Mouse (Mus musculus): ENCODE data around the gene Dap. TPM values are rescaled to one million over a fixed set of nuclear protein-coding genes. Genes with fewer than 3 reads are reported as not detected.

The Dap gene
- polyA plus RNA-seq, 1 experiment, result 36.6 TPM

- H3K27ac ChIP-seq (ENCODE audit: insufficient read depth, low read length), result no peak overlapping the region
Measured at GRCm38 (mm10) chr15:31236549-31236907, 12.4 kb downstream of the Dap start.

GRCm38 (mm10) chr15:31237368-31237767 is 13.3 kb downstream of the Dap start:
- WGBS, result 76% methylated on average over 11 of the region's 11 CpGs
- no peaks in the 10 kb centered on the region for H3K4me1 ChIP-seq (ENCODE audit: control insufficient read depth, insufficient read depth, insufficient read length)
- H3K27me3 ChIP-seq (ENCODE audit: control insufficient read depth, insufficient read depth, low read length), result no peaks in the 10 kb centered on the region
- no peak for DNase-seq (ENCODE audit: low read depth in 1 of 2, low spot score in 2 of 2)
- peaks cover 3% of the 10 kb centered on the region; the same call in 1 of the 2 replicates for H3K36me3 ChIP-seq (ENCODE audit: control insufficient read depth, insufficient read depth, low read length)
- H3K4me3 ChIP-seq (ENCODE audit: extremely low read depth, insufficient read depth, insufficient read length), result no peak overlapping the region
- H3K27ac ChIP-seq (ENCODE audit: insufficient read depth, low read length), result no peak overlapping the region
- TF ChIP-seq POLR2A (IDR thresholded peaks at IDR 0.05; ENCODE audit: low read depth, low read length) (no peak), CTCF (IDR thresholded peaks at IDR 0.05; ENCODE audit: extremely low read depth, insufficient read depth, insufficient read length, insufficient replicate concordance) (no peak)

More at GRCm38 (mm10) chr15:31236549-31236907, 12.4 kb downstream of the Dap start:
- peaks cover 3% of the 10 kb centered on the region; the same call in 1 of the 2 replicates for H3K36me3 ChIP-seq (ENCODE audit: control insufficient read depth, insufficient read depth, low read length)
- TF ChIP-seq POLR2A (IDR thresholded peaks at IDR 0.05; ENCODE audit: low read depth, low read length), result no peak
- no peak for TF ChIP-seq CTCF (IDR thresholded peaks at IDR 0.05; ENCODE audit: extremely low read depth, insufficient read depth, insufficient read length, insufficient replicate concordance)
- H3K4me1 ChIP-seq (ENCODE audit: control insufficient read depth, insufficient read depth, insufficient read length), result no peaks in the 10 kb centered on the region
- DNase-seq (ENCODE audit: low read depth in 1 of 2, low spot score in 2 of 2), result no peak
- H3K27me3 ChIP-seq (ENCODE audit: control insufficient read depth, insufficient read depth, low read length), result no peaks in the 10 kb centered on the region
- no peak overlapping the region for H3K4me3 ChIP-seq (ENCODE audit: extremely low read depth, insufficient read depth, insufficient read length)
- WGBS, result 77% methylated on average over 9 of the region's 9 CpGs

- Histone ChIP-seq H3K4me3 (ENCODE audit: extremely low read depth, insufficient read depth, insufficient read length) (no peak overlapping the region), H3K27me3 (ENCODE audit: control insufficient read depth, insufficient read depth, low read length) (no peaks in the 10 kb centered on the region), H3K4me1 (ENCODE audit: control insufficient read depth, insufficient read depth, insufficient read length) (no peaks in the 10 kb centered on the region), H3K27ac (ENCODE audit: insufficient read depth, low read length) (no peak overlapping the region), H3K36me3 (ENCODE audit: control insufficient read depth, insufficient read depth, low read length) (peaks cover 3% of the 10 kb centered on the region; the same call in 1 of the 2 replicates)
- DNase-seq (ENCODE audit: low read depth in 1 of 2, low spot score in 2 of 2), result no peak
- WGBS, result 34% methylated on average over 5 of the region's 5 CpGs
- no peak for TF ChIP-seq CTCF (IDR thresholded peaks at IDR 0.05; ENCODE audit: extremely low read depth, insufficient read depth, insufficient read length, insufficient replicate concordance)
- TF ChIP-seq POLR2A (IDR thresholded peaks at IDR 0.05; ENCODE audit: low read depth, low read length), result no peak
Measured at GRCm38 (mm10) chr15:31237898-31238297, 13.8 kb downstream of the Dap start.

GRCm38 (mm10) chr15:31238611-31239010 is 14.5 kb downstream of the Dap start:
- H3K4me1 ChIP-seq (ENCODE audit: control insufficient read depth, insufficient read depth, insufficient read length), result no peaks in the 10 kb centered on the region
- no peak for TF ChIP-seq CTCF (IDR thresholded peaks at IDR 0.05; ENCODE audit: extremely low read depth, insufficient read depth, insufficient read length, insufficient replicate concordance)
- TF ChIP-seq POLR2A (IDR thresholded peaks at IDR 0.05; ENCODE audit: low read depth, low read length), result no peak
- H3K36me3 ChIP-seq (ENCODE audit: control insufficient read depth, insufficient read depth, low read length), result peaks cover 3% of the 10 kb centered on the region; the same call in 1 of the 2 replicates
- no peaks in the 10 kb centered on the region for H3K27me3 ChIP-seq (ENCODE audit: control insufficient read depth, insufficient read depth, low read length)
- no peak overlapping the region for H3K4me3 ChIP-seq (ENCODE audit: extremely low read depth, insufficient read depth, insufficient read length)
- H3K27ac ChIP-seq (ENCODE audit: insufficient read depth, low read length), result no peak overlapping the region
- DNase-seq (ENCODE audit: low read depth in 1 of 2, low spot score in 2 of 2), result no peak
- WGBS, result 88% methylated on average over 11 of the region's 11 CpGs

- Histone ChIP-seq H3K4me3 (ENCODE audit: extremely low read depth, insufficient read depth, insufficient read length) (no peak overlapping the region), H3K36me3 (ENCODE audit: control insufficient read depth, insufficient read depth, low read length) (peaks cover 3% of the 10 kb centered on the region; the same call in 1 of the 2 replicates), H3K27me3 (ENCODE audit: control insufficient read depth, insufficient read depth, low read length) (no peaks in the 10 kb centered on the region), H3K27ac (ENCODE audit: insufficient read depth, low read length) (no peak overlapping the region), H3K4me1 (ENCODE audit: control insufficient read depth, insufficient read depth, insufficient read length) (no peaks in the 10 kb centered on the region)
- DNase-seq (ENCODE audit: low read depth in 1 of 2, low spot score in 2 of 2), result no peak
- WGBS, result 88% methylated on average over 13 of the region's 13 CpGs
- TF ChIP-seq POLR2A (IDR thresholded peaks at IDR 0.05; ENCODE audit: low read depth, low read length), result no peak
- no peak for TF ChIP-seq CTCF (IDR thresholded peaks at IDR 0.05; ENCODE audit: extremely low read depth, insufficient read depth, insufficient read length, insufficient replicate concordance)
Measured at GRCm38 (mm10) chr15:31239713-31240112, 15.6 kb downstream of the Dap start.

- H3K27ac ChIP-seq (ENCODE audit: insufficient read depth, low read length), result no peak overlapping the region
- H3K36me3 ChIP-seq (ENCODE audit: control insufficient read depth, insufficient read depth, low read length), result peaks cover 3% of the 10 kb centered on the region; the same call in 1 of the 2 replicates
- 92% methylated on average over 4 of the region's 4 CpGs for WGBS
- TF ChIP-seq POLR2A (IDR thresholded peaks at IDR 0.05; ENCODE audit: low read depth, low read length), result no peak
- no peak for TF ChIP-seq CTCF (IDR thresholded peaks at IDR 0.05; ENCODE audit: extremely low read depth, insufficient read depth, insufficient read length, insufficient replicate concordance)
- H3K4me1 ChIP-seq (ENCODE audit: control insufficient read depth, insufficient read depth, insufficient read length), result no peaks in the 10 kb centered on the region
- no peaks in the 10 kb centered on the region for H3K27me3 ChIP-seq (ENCODE audit: control insufficient read depth, insufficient read depth, low read length)
- DNase-seq (ENCODE audit: low read depth in 1 of 2, low spot score in 2 of 2), result no peak
- H3K4me3 ChIP-seq (ENCODE audit: extremely low read depth, insufficient read depth, insufficient read length), result no peak overlapping the region
Measured at GRCm38 (mm10) chr15:31240181-31240580, 16.1 kb downstream of the Dap start.

- no peak overlapping the region for H3K27ac ChIP-seq (ENCODE audit: insufficient read depth, low read length)
- WGBS, result 82% methylated on average over 10 of the region's 10 CpGs
- H3K4me3 ChIP-seq (ENCODE audit: extremely low read depth, insufficient read depth, insufficient read length), result no peak overlapping the region
- no peaks in the 10 kb centered on the region for H3K4me1 ChIP-seq (ENCODE audit: control insufficient read depth, insufficient read depth, insufficient read length)
- H3K36me3 ChIP-seq (ENCODE audit: control insufficient read depth, insufficient read depth, low read length), result peaks cover 3% of the 10 kb centered on the region; the same call in 1 of the 2 replicates
- DNase-seq (ENCODE audit: low read depth in 1 of 2, low spot score in 2 of 2), result no peak
- no peaks in the 10 kb centered on the region for H3K27me3 ChIP-seq (ENCODE audit: control insufficient read depth, insufficient read depth, low read length)
- TF ChIP-seq POLR2A (IDR thresholded peaks at IDR 0.05; ENCODE audit: low read depth, low read length) (no peak), CTCF (IDR thresholded peaks at IDR 0.05; ENCODE audit: extremely low read depth, insufficient read depth, insufficient read length, insufficient replicate concordance) (no peak)
Measured at GRCm38 (mm10) chr15:31243260-31243659, 19.1 kb downstream of the Dap start.

All from spleen, adult 2 months (tissue).